Mouse (Mus musculus): ENCODE data around the gene Scly. TPM values are rescaled to one million over a fixed set of nuclear protein-coding genes. Genes with fewer than 3 reads are reported as not detected.

Scly gene
- polyA plus RNA-seq, 1 experiment, result 26.6 TPM

DNA sequence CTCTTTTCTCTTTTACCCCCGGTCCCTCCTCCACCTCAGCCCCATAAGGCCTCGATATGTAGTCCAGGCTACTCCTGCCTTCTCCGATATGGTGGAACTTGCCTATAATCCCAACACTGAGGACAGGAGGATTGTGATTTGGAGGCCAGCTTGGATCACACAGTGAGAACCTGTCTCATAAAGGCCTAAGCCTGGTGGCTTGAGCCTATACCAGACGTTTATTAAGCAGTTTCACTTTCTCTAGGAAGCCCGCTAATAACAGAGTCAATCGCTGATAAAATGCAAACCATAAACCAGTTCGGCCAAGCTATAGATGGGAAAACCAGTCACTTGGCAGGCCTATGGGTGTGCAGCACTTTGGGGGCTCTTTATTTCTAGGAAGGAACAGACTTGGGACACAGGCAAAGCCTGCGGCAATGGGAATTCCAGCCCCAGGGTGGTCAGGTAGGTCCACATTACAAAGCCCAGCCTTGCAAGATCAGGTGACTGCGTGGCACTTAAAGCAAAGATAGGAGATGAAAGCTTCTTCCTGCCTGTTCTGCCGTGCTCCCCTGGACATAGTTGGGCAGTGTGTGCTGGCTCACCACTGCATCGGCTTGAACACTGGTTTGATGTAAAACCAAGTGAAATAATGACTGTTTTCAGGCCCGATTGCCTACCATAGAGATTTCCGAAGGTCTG, 1.0 kb downstream of the Scly start:
- 59% methylated on average over 13 of the region's 13 CpGs for WGBS
- Histone ChIP-seq H3K4me3 (replicated peaks; ENCODE audit: extremely low read depth, low read depth, low read length) (peak overlapping the region; percentile 86), H3K4me1 (ENCODE audit: control insufficient read depth, insufficient read depth, low read length) (peaks cover 3% of the 10 kb centered on the region; the same call in 1 of the 2 replicates)
- no peak for TF ChIP-seq CTCF (IDR thresholded peaks at IDR 0.05; ENCODE audit: insufficient read depth, low read length)
- no peak for TF ChIP-seq POLR2A (IDR thresholded peaks at IDR 0.05; ENCODE audit: borderline replicate concordance, extremely low read depth, low read depth, low read length)
- peak; percentile 11 for DNase-seq

DNA sequence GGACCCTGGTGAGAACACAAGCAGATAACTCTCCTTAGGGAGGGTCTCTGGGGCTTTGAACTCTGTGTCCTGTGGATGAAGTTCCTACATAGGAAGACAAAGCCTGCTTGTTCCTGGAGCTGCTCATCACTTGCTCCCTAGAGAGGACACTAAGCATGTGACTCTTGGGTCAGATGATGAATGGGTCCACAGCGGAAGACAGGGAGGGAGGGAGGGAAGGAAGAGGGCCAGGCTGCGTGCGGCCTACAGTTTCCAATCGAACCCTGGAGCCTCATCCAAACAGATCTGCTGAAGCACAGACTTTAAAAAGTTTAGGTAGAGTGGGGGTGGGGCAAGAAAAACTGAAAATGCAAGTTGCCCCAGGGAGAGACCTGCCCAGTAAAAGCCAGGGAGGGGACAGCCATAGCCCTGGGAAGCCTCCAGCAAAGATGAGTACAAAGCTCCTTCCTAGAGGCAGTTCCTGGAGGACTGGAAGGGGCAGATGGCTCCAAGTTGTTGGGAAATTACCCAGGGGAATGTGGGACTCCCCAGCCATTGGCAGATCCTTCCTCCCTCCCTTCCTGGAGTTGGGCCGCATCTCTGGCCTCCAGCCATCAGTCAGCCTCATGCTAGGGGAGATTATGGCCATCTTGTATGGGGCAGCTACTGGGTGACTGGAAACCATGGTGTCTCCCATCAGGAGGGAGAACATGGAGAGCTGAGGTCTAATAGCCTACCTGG, 1.7 kb downstream of the Scly start:
- 50% methylated on average over 5 of the region's 5 CpGs for WGBS
- H3K4me1 ChIP-seq (ENCODE audit: control insufficient read depth, insufficient read depth, low read length), result peaks cover 3% of the 10 kb centered on the region; the same call in 1 of the 2 replicates
- no peak for DNase-seq
- no peak overlapping the region for H3K4me3 ChIP-seq (replicated peaks; ENCODE audit: extremely low read depth, low read depth, low read length)
- TF ChIP-seq POLR2A (IDR thresholded peaks at IDR 0.05; ENCODE audit: borderline replicate concordance, extremely low read depth, low read depth, low read length), result 0 out of 2 replicates have a peak, but pooled peaks have one; percentile 20
- no peak for TF ChIP-seq CTCF (IDR thresholded peaks at IDR 0.05; ENCODE audit: insufficient read depth, low read length)

DNA sequence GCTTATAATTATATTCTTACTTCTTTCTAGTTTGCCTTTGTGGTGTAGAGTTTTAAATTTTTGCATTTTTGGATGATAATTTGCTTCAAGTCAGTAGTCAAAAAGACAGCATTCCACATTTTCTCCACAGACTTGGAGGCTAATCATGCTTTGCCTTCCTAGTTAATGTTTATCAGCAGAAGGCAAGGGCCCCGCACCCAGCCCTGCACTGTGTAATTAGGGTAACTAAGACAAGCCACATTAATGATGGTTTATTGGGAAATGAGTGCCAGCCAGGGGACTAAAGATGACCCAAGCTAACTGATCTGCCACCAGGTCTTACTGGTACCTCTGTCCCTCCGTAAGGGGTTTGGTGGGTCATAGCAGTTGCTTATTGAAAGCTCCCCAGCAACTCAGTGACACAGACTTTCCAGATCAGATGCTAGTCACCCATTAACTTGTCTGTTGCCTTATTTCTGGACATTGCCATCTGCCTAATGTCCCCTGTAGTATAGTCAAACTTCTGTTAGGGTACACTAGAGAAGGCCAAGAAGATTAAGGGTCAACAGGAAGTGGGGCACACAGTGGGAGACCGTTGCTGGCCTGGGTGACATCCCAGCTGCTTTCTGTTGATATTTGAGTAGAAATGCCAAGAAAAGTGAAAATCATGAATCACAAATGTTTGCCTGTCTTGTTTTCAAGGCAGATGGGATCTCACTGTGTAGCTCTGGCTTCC, 3.2 kb downstream of the Scly start:
- no peak for DNase-seq

DNA sequence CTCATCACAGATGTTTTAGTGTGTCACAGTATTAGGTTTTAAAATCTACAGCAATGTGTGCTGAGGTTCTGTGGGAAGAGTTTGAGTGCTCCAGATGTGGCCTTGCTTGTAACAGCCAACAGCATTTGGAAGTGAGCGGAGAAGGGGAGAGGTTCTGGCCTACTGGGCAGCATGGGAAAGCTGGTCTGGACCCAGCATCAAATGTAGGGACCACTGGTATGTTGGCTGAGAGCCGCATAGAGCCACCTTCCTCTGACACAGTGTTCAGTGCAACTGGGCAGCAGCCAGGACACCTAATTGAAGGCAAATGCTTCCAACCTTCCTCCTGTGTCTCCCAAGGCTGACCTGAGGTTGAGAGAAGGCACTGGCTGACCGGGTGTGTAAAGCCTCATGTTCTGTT, 3.9 kb downstream of the Scly start:
- 77% methylated on average over 3 of the region's 3 CpGs for WGBS
- Histone ChIP-seq H3K4me3 (replicated peaks; ENCODE audit: extremely low read depth, low read depth, low read length) (no peak overlapping the region), H3K4me1 (ENCODE audit: control insufficient read depth, insufficient read depth, low read length) (peaks cover 3% of the 10 kb centered on the region; the same call in 1 of the 2 replicates)
- TF ChIP-seq POLR2A (IDR thresholded peaks at IDR 0.05; ENCODE audit: borderline replicate concordance, extremely low read depth, low read depth, low read length), result no peak
- TF ChIP-seq CTCF (IDR thresholded peaks at IDR 0.05; ENCODE audit: insufficient read depth, low read length), result no peak
- no peak for DNase-seq

More for the DNA sequence above, 3.2 kb downstream of the Scly start:
- WGBS, result 68% methylated on average over 3 of the region's 3 CpGs
- no peak for TF ChIP-seq POLR2A (IDR thresholded peaks at IDR 0.05; ENCODE audit: borderline replicate concordance, extremely low read depth, low read depth, low read length)
- TF ChIP-seq CTCF (IDR thresholded peaks at IDR 0.05; ENCODE audit: insufficient read depth, low read length), result no peak
- Histone ChIP-seq H3K4me3 (replicated peaks; ENCODE audit: extremely low read depth, low read depth, low read length) (no peak overlapping the region), H3K4me1 (ENCODE audit: control insufficient read depth, insufficient read depth, low read length) (peaks cover 3% of the 10 kb centered on the region; the same call in 1 of the 2 replicates)

DNA sequence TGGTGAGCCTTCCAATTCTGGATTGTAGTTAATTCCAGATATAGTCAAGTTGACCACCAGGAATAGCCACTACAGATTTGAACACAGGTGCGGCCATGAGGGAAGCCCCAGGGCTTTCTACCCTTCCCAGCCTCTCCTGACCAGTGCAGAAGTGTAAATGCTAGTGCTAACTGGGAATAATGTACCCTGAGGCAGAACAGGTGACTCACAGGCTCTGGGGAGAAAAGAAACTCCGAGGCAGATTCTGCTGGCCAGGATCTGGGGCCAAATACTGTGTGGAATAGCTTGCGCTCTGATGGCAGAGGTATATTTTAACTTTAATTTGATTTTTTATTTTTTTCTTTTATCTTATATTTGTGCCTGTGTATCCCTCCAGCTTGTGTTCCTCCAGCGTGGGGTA, 6.5 kb downstream of the Scly start:
- TF ChIP-seq CTCF (IDR thresholded peaks at IDR 0.05; ENCODE audit: insufficient read depth, low read length) (no peak), POLR2A (IDR thresholded peaks at IDR 0.05; ENCODE audit: borderline replicate concordance, extremely low read depth, low read depth, low read length) (no peak)
- 92% methylated on average over 4 of the region's 4 CpGs for WGBS
- Histone ChIP-seq H3K4me3 (replicated peaks; ENCODE audit: extremely low read depth, low read depth, low read length) (no peak overlapping the region), H3K4me1 (ENCODE audit: control insufficient read depth, insufficient read depth, low read length) (no peaks in the 10 kb centered on the region; the same call in 1 of the 2 replicates)
- DNase-seq, result no peak

DNA sequence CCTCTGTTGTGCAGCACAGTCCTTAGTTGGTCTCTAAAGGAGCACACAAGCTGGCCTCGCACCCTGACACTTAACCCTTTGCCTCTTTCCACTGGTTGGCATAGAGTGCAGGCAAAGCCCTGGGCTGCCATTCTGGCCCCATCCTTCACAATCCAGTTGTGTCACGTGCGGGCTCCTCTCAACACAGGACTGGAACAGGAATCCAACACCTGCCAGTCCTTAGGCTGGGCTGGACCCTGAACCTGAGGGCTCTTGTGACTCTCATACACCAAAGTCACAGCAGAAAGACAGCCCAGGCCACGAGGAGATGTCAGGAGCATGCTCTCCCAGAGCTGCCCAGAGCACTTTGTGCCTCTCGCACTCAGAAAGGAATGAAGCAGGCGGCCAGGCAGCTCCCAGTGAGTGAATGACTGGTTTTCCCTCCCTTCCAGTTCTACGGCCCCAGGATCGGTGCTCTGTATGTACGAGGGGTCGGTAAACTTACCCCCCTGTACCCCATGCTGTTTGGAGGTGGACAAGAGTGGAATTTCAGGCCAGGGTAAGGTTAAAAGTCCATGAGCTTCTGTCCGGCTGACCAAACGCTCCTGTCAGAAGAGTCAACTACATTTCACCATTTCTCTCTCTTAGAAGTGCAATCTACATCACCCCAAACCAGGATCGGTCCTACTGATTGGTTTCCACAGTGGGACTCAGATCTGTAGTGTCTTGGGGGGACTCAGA, 11.4 kb downstream of the Scly start:
- no peak for DNase-seq
- TF ChIP-seq POLR2A (IDR thresholded peaks at IDR 0.05; ENCODE audit: borderline replicate concordance, extremely low read depth, low read depth, low read length), result no peak
- no peak for TF ChIP-seq CTCF (IDR thresholded peaks at IDR 0.05; ENCODE audit: insufficient read depth, low read length)
- 91% methylated on average over 13 of the region's 13 CpGs for WGBS
- Histone ChIP-seq H3K4me3 (replicated peaks; ENCODE audit: extremely low read depth, low read depth, low read length) (no peak overlapping the region), H3K4me1 (ENCODE audit: control insufficient read depth, insufficient read depth, low read length) (no peaks in the 10 kb centered on the region)

DNA sequence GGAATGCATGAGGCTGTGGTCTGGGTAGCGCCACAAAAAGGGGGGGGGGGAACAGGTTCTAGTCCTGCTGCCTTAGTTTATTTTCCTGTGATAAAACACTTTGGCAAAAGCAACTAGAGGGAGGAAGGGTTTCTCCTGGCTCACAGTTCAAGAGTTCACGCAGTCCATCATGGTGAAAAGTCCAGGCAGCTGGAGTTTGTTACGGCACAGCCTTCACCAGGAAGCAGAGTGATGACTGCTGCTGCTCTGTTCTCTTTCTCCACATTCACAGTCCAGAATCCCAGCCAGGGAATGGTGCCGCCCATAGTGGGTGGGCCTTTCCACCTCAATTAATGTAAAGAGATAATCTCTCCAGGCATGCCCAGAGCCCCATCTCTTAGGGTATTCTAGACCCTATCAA, 14.1 kb downstream of the Scly start:
- TF ChIP-seq CTCF (IDR thresholded peaks at IDR 0.05; ENCODE audit: insufficient read depth, low read length), result no peak
- no peak for TF ChIP-seq POLR2A (IDR thresholded peaks at IDR 0.05; ENCODE audit: borderline replicate concordance, extremely low read depth, low read depth, low read length)
- WGBS, result 83% methylated on average over 4 of the region's 4 CpGs
- no peak for DNase-seq
- Histone ChIP-seq H3K4me1 (ENCODE audit: control insufficient read depth, insufficient read depth, low read length) (no peaks in the 10 kb centered on the region), H3K4me3 (replicated peaks; ENCODE audit: extremely low read depth, low read depth, low read length) (no peak overlapping the region)

DNA sequence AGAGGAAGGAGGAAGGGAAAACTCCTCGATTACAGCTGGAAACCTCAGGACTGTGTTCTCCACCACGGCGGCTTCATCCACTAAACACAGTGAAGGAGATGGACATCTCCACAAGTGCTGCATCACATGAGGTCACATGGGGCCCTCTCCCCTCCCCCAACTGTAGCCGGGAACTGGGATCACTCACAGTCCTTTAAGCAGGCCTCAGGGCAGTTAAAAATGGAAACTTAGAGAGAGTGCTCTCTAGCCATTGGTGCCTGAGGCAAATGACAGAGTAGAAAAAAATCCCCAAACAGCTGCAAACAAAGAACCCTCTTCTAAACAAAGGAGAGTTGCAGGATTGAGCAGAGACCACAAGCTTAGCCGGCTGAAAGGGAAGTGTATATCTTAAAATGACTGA, 15.1 kb downstream of the Scly start:
- Histone ChIP-seq H3K4me1 (ENCODE audit: control insufficient read depth, insufficient read depth, low read length) (no peaks in the 10 kb centered on the region), H3K4me3 (replicated peaks; ENCODE audit: extremely low read depth, low read depth, low read length) (no peak overlapping the region)
- no peak for TF ChIP-seq CTCF (IDR thresholded peaks at IDR 0.05; ENCODE audit: insufficient read depth, low read length)
- TF ChIP-seq POLR2A (IDR thresholded peaks at IDR 0.05; ENCODE audit: borderline replicate concordance, extremely low read depth, low read depth, low read length), result no peak
- DNase-seq, result no peak
- WGBS, result 41% methylated on average over 5 of the region's 5 CpGs

DNA sequence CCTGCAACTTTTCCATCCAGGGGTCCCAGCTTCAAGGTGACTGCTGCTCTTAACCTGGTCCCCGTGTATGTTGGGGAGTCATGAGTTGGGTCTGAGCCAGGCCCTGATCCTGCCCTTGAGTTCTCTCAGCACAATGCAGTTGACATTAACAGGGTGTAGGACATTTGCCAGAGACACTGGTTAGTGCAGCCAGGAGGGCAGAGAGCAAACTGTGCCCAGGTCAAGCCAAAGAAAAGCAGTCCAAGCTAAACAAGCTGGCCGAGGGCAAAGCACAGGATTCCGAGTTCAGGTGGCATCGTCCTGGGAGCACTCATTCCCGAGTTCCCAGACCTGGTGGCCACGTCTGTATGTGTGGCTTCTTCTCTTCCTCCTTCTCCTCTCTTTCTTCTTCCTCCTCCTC, 19.5 kb downstream of the Scly start:
- whole genome bisulfite sequencing, result 81% methylated on average over 6 of the region's 6 CpGs
- no peak for DNase-seq
- TF ChIP-seq POLR2A (IDR thresholded peaks at IDR 0.05; ENCODE audit: borderline replicate concordance, extremely low read depth, low read depth, low read length) (no peak), CTCF (IDR thresholded peaks at IDR 0.05; ENCODE audit: insufficient read depth, low read length) (no peak)
- no peak overlapping the region for H3K4me3 ChIP-seq (replicated peaks; ENCODE audit: extremely low read depth, low read depth, low read length)
- no peaks in the 10 kb centered on the region for H3K4me1 ChIP-seq (ENCODE audit: control insufficient read depth, insufficient read depth, low read length)
